Mouse (Mus musculus) embryo, embryonic 9.5 days (tissue): Measurements from ENCODE around the gene P2rx2.

ENCODE experiments used
- DNase-seq: peaks from one replicate; pipeline ENCODE4 v3.0.0-alpha.2; 2017; ENCODE audit errors: extremely low spot score

The P2rx2 gene

GRCm38 (mm10) chr5:110342648-110343284 is at the start of gene P2rx2:
Gene P2rx2, minus strand, starts transcription at chr5:110343212.
- peak; percentile 44 for DNase-seq

DNA sequence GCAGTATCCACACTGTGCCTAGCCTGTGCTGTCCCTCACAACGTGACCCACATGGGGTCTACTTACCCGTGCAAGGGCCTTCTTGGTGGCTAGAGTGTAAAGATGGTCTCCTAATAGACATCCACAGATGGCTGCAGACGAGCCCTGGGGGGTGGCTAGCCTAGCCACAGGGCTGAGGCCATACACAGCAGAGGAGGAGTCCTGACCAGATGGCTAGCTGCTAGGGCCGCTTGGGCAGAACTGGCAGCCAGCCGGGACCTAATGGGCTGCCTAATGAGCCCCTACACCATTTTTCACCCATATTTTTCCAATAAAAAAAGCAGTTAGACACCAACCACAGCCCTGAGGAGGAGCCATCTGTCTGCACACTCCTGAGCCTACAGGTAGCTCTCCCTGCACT is 49.7 kb upstream of the P2rx2 start:
- no peak for DNase-seq

DNA sequence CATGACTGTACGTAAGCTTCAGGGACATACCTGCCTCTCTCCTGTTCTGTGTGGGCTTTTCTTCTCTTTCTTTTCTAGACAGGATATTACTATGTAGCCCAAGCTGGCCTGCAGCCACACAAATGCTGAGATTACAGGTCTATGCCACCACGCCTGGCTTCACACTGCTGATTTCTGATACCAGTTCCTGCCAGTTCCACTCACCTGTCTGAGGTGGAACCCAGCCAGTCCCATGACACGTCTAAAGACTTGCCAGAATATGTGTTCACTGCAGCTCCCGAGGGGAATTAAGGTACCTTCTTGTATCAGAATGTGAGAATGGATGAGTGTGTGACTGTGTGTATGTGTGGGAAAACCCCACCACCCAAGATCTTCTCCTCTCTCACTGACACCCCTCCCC is 47.6 kb upstream of the P2rx2 start:
- DNase-seq: no peak

- no peak for DNase-seq
These were observed 44.3 kb upstream of the P2rx2 start for GRCm38 (mm10) chr5:110387332-110387731.

DNA sequence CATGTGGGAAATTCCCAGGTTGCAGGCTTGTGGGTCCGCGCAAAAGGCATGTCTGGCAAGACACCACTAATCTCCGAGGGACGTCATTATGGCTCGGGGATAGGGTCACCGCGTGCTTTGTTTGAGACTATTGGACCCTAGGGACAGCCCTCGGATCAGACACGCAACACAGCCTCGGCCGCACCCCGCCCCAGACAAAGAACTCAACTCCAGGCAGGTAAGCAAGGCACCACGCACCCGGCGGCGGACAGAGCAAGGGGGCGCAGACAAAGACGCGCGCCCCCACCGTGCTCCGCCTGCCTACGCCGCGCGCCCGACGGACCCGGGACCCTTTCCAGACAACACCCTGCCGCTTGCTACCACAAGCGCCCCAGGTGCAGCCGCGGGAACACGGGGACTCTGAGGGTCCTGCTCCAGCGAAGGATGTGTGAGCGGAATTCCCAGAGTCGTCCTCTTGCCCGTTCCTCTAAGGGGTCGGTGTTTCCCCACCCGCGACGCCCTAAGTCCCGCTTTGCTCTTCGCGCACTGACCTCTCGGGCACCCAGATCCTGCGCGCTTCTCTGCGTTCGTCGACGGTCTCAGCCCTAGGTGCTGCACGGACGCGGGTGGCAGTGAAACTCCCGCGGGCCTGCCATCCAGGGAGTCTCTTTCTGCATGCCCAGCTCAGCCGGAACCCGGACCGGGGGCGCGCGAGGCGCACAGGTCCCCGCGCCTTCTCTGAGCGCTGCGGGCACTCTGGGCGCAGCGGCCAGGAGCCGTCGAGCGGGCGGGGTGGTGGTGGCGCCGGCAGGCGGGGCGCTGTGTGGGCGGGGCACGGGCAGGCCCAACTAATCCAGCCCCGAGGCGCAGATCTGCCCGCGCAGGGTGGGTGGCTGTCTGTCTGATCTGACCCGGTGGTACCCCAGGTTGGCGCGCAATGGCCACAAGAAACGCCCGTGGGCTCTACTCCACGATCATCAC is 43.6 kb upstream of the P2rx2 start:
- peak; percentile 83 for DNase-seq

- DNase-seq: no peak
These were observed 42.3 kb upstream of the P2rx2 start for GRCm38 (mm10) chr5:110385263-110385662.

- no peak for DNase-seq
These were observed 41.5 kb upstream of the P2rx2 start for GRCm38 (mm10) chr5:110384491-110384890.

DNA sequence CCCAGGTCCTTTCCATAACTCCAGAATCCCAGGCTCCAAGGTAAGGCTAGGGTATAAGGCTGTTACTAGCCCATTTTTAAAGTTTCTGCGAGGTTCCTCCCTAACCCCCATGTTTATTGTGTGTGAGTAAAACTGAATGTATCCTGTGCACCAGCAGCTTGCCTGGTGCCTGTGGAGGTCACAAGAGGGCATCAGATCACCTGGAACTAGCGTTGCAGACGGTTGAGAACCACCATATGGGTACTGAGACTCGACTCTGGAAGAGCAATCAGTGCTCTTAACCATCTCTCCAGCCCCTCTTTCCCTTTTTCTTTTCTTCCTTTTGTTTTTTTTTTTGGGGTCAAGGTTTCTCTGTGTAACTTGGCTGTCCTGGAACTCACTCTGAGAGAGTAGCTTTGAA is 36.8 kb upstream of the P2rx2 start:
- no peak for DNase-seq

DNA sequence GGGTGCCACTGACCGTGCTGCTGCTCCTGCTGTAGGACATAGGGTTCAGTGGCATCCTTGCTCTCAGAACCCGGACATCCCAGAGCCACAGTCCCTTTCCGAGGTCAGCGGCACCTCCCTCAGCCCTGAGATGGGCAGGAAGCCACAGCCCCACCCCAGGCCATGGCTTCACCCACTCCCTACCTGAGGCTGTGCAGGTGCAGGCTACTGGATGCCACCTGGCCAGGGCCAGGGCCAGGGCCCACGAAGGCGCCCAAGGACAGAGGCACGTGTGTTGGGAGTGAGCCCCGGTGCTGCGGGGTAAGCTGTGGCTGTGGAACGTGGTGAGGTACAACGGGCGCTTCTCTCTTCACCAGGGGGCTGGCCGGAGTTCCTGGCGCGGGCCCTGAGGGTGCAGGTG is 36.1 kb upstream of the P2rx2 start:
- no peak for DNase-seq

DNA sequence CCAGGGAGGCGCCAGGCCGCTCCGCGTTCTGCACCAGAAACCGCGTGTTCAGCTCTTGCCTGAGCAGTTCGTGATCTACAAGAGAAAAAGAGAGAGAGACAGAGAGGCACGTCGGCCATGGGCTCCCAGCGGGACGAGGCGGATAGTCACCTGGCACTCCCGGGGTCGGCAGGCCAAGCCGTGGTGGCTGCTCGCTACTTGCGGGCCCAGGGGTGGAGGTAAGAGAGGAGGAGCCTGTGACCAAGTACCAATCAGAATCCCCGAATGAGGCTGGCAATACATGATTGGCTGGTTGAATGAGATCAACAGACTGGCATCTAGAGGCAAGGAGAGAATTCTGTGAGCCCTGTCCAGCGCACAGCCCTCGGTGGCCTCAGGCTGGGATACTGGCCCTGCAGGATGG is 35.2 kb upstream of the P2rx2 start:
- peak; percentile 57 for DNase-seq

DNA sequence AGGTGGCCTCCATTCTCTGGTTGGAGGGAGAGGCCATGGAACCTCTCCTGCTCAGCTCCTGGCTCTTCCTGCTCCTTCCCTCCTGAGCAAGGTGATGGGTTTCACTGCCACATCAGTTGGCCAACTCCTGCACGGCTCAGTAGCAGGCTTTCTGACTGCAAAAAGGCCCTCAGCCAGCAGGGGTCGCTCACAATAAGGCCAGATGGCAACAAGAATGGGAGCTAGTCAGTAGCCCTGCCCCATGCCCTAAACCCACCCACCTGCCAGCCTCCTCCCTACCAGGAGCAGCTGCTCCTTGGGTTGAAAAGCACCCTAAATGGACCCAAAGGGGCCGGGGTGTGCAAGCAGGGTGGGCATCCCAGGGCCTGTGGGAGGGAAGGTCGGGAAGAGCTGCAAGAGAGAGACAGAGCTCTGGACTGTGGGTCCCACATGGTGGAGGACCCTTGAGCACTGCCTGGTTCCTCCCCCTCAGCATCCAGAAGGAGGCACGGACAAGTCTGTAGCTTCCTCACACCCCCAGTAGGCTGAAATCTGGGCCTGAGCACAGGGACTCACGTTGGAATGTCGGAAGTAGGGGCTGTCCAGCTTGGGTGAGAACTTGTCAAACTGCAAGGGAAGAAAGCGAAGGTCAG is 33.9 kb upstream of the P2rx2 start:
- peak; percentile 74 for DNase-seq

GRCm38 (mm10) chr5:110363822-110364545 is 21.0 kb upstream of the P2rx2 start:
- no peak for DNase-seq

DNA sequence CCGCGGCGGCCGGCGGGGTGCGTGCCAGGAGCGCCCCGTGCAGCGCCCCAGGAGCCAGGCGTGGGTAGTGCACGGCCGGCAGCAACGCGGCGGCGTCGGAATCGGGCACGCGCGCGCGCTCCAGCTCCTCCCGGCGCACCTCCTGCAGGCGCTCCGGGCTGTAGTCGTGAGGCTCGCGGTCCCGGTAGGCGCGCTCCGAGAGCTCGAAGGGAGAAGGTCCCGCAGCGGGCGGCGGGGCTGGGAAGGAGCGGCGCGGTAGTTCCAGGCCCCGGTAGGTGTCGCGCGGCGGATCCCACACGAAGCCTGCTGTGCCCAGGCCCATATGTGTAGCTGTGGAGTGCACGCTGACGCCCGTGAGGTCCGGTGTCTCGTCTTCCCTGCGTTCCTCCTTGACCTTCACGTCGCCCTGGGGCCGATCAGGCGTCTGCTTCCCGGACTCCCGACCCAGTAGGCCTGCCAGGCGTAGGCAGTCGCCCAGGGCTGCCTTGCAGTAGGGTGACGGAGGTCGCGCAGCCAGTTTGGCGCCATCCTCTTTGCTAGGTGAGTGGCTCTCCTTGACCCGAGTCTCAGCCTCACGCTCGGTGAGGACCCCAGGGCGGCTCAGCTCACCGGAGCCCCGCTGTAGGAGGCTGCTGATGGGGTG is 20.3 kb upstream of the P2rx2 start:
- DNase-seq: peak; percentile 83

DNA sequence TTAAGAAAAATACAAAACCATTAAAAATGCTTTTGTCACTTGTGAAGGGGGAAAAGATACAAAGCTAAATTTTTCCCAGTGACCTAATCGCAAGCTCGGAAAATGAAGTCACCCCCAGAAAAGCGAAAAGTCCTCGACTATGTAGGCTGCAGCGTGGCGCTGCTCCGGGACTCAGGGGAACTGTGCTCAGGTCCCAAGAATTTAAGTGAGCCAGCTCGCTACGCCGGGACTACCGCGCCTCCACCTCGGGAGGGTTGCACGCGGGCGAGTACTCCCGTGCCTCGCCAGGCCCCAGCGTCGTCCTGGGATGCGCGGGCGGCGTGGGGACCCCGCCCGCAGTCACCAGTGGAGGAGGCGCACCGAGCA is 19.8 kb upstream of the P2rx2 start:
- DNase-seq: no peak

- DNase-seq: no peak
These were observed 18.5 kb upstream of the P2rx2 start for GRCm38 (mm10) chr5:110361465-110361864.

- peak; percentile 81 for DNase-seq
These were observed 14.6 kb upstream of the P2rx2 start for GRCm38 (mm10) chr5:110357531-110358179.

DNA sequence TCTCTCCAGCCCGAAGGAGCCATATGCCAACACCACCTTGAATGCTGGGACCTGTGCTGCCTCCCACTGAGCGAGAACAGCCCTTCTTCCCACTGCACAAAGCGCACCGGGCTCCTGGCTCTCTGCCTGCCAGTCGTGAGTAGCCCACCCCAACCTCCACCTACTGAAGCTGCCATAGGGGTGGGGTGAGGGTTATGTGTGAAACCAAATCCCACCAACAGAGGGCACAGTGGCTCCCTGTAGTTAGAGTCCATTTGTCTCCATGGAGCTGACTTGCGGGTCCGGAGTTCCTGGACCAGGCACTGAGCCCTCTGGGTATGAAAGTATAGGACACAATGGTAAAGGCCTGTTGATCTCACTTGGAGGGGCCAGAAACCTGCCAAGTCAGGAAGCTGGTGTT is 11.7 kb upstream of the P2rx2 start:
- peak; percentile 51 for DNase-seq

- DNase-seq: no peak
These were observed 4.0 kb upstream of the P2rx2 start for GRCm38 (mm10) chr5:110347006-110347405.

DNA sequence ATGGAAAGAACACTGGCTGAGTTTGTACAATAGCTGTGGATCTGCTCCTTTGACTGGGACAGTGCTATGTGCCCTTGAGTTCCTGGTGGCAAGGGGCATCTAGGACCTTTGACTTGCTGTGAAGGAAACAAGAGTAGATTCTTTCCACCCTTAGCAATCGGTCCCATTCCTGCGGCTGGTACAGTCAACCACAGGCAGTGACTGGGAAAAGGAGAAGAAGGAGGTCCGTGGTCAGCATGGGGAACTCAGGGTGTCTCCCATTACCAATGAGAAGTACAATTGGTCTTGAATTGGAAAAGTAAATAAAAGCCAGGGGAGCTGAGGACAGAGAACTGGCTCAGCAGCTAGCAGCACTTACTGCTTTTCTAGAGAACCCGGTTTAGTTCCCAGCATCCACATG is 2.5 kb upstream of the P2rx2 start:
- no peak for DNase-seq

DNA sequence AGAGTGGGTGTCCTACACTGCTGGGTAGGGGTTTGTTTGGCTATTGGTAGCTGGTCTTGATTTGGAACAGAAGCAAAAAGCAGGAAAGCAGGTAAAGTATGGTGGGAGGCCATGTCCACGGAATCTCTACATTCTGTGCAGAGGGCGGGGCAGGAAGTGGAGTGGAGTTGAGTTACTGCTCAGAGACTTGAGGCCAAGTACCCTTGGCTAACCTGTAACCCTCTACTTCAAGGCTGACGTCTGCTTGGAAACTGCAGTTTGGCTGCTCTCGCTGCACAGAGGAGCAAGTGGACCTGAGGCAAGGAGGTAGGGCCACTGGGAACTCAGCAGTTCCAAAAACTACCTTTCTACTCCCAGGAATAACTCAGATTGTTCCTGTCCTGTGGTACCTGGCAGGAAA is 1.5 kb upstream of the P2rx2 start, which contains the start of gene Lrcol1:
Gene Lrcol1, plus strand, starts transcription at position 207 of the 400 bp plus-strand sequence.
- no peak for DNase-seq

- no peak for DNase-seq
These were observed 4.2 kb downstream of the P2rx2 start for GRCm38 (mm10) chr5:110338792-110339191.
